Mouse (Mus musculus) hindbrain, postnatal 0 days (tissue): ENCODE measurements at regions not wholly inside any gene's neighbourhood (a gene's known extent, or its start where the extent isn't known, plus 50 kb on each side); places are given as distances from the start of the nearest gene placed in this dataset.
A peak's percentile ranks its signal among the peaks of the same experiment; 100 is the strongest.

Source experiments
- ATAC-seq: fragments of 200-750 bp; cut with Nextera tagmentation; 2 replicates; pipeline ENCODE4 v1.8.0; 2017; ENCODE audit warnings: mild to moderate bottlenecking, moderate TSS enrichment, moderate library complexity
- DNase-seq: peaks from one replicate; pipeline ENCODE4 v3.0.0-alpha.2; 2015; ENCODE audit warnings: low spot score
- H3K27ac ChIP-seq: fragments of 300-500 bp; sonication (generic); 2 replicates; pipeline ENCODE4 v1.5.1; 2014; ENCODE audit warnings: mild to moderate bottlenecking
- H3K27me3 ChIP-seq: fragments of 300-500 bp; sonication (generic); 2 replicates; pipeline ENCODE4 v1.6.1; 2014; ENCODE audit warnings: low read length, mixed read lengths; ENCODE audit not compliant: insufficient read depth
- H3K36me3 ChIP-seq: fragments of 300-500 bp; sonication (generic); 2 replicates; pipeline ENCODE4 v1.6.1; 2014; ENCODE audit warnings: low read length, mixed read lengths; ENCODE audit not compliant: insufficient read depth
- H3K4me1 ChIP-seq: fragments of 300-500 bp; sonication (generic); 2 replicates; pipeline ENCODE4 v1.6.1; 2014; ENCODE audit warnings: antibody characterized with exemption, low read length, mixed read lengths; ENCODE audit not compliant: insufficient read depth
- H3K4me2 ChIP-seq: fragments of 300-500 bp; sonication (generic); 2 replicates; pipeline ENCODE4 v1.6.1; 2014; ENCODE audit warnings: low read depth, mild to moderate bottlenecking, low read length, moderate library complexity, mixed read lengths
- H3K4me3 ChIP-seq: fragments of 300-500 bp; sonication (generic); 2 replicates; pipeline ENCODE4 v1.5.1; 2014; ENCODE audit warnings: low read length
- H3K9ac ChIP-seq: fragments of 300-500 bp; sonication (generic); replicated peaks from 2 replicates; pipeline ENCODE4 v1.6.1; 2014; ENCODE audit warnings: mild to moderate bottlenecking, low read length, moderate library complexity, mixed read lengths
- H3K9me3 ChIP-seq: fragments of 300-500 bp; sonication (generic); 2 replicates; pipeline ENCODE4 v1.6.1; 2016; ENCODE audit warnings: low read length, mixed read lengths
- CTCF ChIP-seq: IDR thresholded peaks from 2 replicates; pipeline ENCODE4 v1.5.1; 2016; ENCODE audit warnings: antibody characterized with exemption, control low read depth, low read depth
- WGBS: fragments of 180-500 bp; shearing (Covaris S2); extraction: QIAGEN DNeasy Blood & Tissue Kit; methylation state at CpG from one replicate; pipeline ENCODE4 v1.1.7; 2014; 5-methylcytosine and 5-hydroxymethylcytosine counted together

DNA sequence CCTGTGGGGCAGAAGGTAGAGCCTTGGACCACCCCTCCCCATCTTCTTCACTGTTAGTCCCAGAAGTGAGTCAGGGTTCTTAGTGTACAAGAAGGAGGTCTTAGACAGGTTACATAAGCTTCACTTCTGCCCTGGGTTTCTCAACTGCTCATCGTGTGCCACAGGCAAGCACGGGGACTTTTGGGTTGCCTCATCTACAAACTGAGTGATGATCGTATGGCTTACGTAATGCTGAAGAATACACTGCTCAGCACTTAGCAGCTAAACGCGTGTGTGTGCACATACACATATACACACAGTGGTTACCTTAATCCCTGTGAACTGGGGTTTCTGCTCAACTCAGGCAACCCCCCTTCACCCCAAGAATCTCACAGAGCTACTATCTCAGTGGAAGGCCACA lies 163.1 kb upstream of the Zc3h12a start:
- Histone ChIP-seq H3K27me3 (no peaks in the 10 kb centered on the region), H3K4me3 (no peak overlapping the region), H3K4me1 (0 out of 2 replicates have a peak, but pooled peaks cover 7% of the 10 kb centered on the region), H3K4me2 (no peak overlapping the region), H3K9me3 (no peaks in the 10 kb centered on the region), H3K27ac (no peak overlapping the region), H3K9ac (no peak overlapping the region), H3K36me3 (no peaks in the 10 kb centered on the region)
- WGBS, result 88% methylated on average over 6 of the region's 6 CpGs
- ATAC-seq (no peak), DNase-seq (no peak)
- no peak for TF ChIP-seq CTCF

DNA sequence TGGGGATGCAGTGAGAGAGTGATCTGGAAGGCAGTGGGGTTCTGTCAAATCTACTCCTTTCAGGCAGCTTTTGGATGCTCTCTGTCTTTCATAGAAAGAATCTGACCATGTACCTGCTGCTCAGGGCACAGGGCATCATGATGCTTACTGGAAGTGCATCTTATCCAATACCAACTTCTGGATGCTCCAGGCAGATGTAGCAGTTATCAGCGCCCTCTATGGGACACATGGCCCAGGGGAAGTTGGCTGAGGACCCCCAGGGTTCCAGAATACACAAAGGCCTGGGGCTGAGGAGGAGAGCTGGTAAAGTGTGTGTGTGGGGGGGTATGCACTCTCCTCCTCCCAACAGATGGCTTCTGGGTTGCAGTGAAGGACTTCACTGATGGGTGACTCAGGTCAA lies 162.1 kb upstream of the Zc3h12a start:
- Histone ChIP-seq H3K36me3 (no peaks in the 10 kb centered on the region), H3K4me2 (no peak overlapping the region), H3K27ac (no peak overlapping the region), H3K4me1 (0 out of 2 replicates have a peak, but pooled peaks cover 7% of the 10 kb centered on the region), H3K9ac (no peak overlapping the region), H3K27me3 (no peaks in the 10 kb centered on the region), H3K9me3 (no peaks in the 10 kb centered on the region), H3K4me3 (no peak overlapping the region)
- DNase-seq, result no peak
- peak; percentile 39 for TF ChIP-seq CTCF
- WGBS, result 13% methylated on average over 1 of the region's 1 CpGs
- ATAC-seq, result no peak

DNA sequence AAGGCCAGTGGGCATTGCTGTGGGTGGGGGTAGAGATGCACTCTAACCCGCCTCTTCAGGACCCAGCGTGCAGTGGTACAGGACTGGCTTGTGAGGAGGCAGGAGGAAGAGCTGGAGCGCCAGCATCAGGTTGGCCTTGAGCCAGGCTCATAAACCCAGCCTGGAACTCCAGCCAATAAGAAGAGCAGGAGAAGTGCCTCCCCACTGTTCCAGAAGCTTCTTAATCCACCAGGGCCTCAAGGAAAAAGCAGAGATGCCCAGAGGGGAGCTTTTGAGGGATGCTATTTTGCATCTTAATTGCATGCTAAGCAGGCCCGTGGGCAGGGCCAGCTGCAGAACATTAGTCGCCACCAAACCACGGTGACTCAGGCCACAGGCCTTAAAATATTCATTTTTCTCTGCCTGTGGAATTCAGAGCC lies 161.4 kb upstream of the Zc3h12a start:
- Histone ChIP-seq H3K27me3 (no peaks in the 10 kb centered on the region), H3K36me3 (no peaks in the 10 kb centered on the region), H3K27ac (no peak overlapping the region), H3K9ac (no peak overlapping the region), H3K9me3 (no peaks in the 10 kb centered on the region), H3K4me1 (0 out of 2 replicates have a peak, but pooled peaks cover 7% of the 10 kb centered on the region), H3K4me2 (no peak overlapping the region), H3K4me3 (no peak overlapping the region)
- ATAC-seq, result peak; percentile 45
- 12% methylated on average over 6 of the region's 6 CpGs for WGBS
- TF ChIP-seq CTCF, result no peak
- peak; percentile 77 for DNase-seq

DNA sequence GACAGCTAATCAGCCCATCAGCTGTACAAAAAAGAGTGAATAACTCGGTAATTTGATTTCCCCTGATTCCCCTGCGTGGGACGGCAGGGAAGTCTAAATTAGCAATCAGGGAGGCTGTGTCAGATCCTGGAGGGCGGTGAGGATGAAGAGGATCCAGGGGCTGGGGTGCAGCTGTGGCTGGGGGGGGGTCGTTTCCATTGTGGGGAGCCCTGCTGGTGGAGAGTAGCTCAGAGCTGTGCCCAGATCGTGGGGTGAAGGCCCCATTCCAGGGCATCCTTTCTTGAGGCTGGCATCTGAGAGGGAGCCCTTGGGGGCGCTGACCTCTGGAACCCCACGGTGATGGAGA lies 155.3 kb upstream of the Zc3h12a start:
- no peak for TF ChIP-seq CTCF
- no peaks in the 10 kb centered on the region for H3K27me3 ChIP-seq
- peaks cover 5% of the 10 kb centered on the region; the same call in 1 of the 2 replicates for H3K4me1 ChIP-seq
- peak overlapping the region; percentile 31 for H3K4me2 ChIP-seq
- H3K9ac ChIP-seq, result no peak overlapping the region
- WGBS, result 18% methylated on average over 8 of the region's 8 CpGs
- H3K9me3 ChIP-seq, result no peaks in the 10 kb centered on the region
- no peak overlapping the region for H3K4me3 ChIP-seq
- ATAC-seq, result no peak
- no peak for DNase-seq
- no peaks in the 10 kb centered on the region for H3K36me3 ChIP-seq
- no peak overlapping the region; the same call in 1 of the 2 replicates for H3K27ac ChIP-seq

DNA sequence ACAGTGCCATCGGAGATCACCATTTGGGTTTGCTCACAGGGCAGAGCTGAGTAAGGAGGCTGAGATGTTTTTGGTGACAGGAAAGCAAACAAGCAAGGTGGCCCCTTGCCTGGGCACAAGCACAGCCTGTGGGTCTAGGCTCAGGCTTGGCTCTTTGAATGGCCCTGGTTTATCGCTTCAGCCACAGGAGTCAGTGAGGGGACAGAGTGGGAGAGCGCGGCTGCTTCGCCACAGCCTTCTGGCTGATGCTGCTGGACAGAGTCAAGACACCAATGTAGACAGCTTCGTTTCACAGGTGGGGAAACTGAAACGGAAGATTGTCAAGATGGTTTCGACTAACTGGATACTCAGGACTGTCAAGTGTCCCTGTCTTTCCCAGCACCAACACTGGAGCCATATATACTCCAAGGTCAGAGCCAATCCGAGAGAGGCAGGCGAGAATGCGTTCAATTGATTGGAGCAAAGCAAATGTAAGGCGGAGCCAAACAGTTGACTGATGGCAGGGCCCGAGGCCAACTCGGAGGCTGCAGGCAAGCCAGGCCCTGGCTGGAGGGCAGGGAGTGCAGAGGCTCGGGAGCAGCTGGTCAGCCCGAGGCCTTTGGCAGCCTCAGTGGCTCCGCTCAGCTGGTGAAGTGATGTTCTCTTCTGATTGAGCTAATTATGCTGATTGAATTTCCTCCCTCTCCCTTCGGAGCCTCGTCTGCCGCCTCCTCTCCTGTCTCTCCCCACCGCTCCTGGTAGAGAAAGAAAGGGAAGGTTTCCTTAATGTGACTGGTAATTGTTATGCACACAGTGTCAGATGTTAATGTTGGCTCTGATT lies 154.7 kb upstream of the Zc3h12a start:
- H3K27me3 ChIP-seq, result no peaks in the 10 kb centered on the region
- no peaks in the 10 kb centered on the region for H3K9me3 ChIP-seq
- TF ChIP-seq CTCF, result no peak
- peak overlapping the region; percentile 31 for H3K4me2 ChIP-seq
- DNase-seq (peak; percentile 94), ATAC-seq (peak; percentile 95)
- 15% methylated on average over 21 of the region's 21 CpGs for WGBS
- H3K4me3 ChIP-seq, result no peak overlapping the region
- H3K9ac ChIP-seq, result no peak overlapping the region
- no peaks in the 10 kb centered on the region for H3K36me3 ChIP-seq
- H3K27ac ChIP-seq, result no peak overlapping the region; the same call in 1 of the 2 replicates
- H3K4me1 ChIP-seq, result peaks cover 5% of the 10 kb centered on the region; the same call in 1 of the 2 replicates

DNA sequence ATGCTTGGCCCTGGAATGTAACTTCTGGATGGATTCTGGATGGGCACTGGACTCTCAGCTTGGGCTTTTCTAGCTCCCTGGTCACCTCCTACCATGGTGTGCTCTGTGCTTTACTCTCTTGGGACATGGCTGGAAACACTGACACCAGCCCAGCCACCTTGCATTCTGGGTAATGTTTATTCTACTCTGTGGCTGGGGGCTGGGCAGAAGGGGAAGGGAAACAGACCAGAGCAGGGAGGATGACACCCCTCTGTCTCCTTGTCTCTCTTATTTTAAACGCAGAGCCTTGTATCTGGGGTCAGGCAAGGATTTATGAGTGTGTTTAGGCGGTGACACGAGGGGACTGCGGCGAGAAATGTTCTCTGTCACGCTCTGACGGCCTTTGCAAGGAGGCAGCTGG lies 151.5 kb upstream of the Zc3h12a start:
- TF ChIP-seq CTCF, result no peak
- no peak overlapping the region for H3K4me2 ChIP-seq
- 43% methylated on average over 7 of the region's 7 CpGs for WGBS
- H3K4me1 ChIP-seq, result peaks cover 10% of the 10 kb centered on the region
- no peaks in the 10 kb centered on the region for H3K9me3 ChIP-seq
- H3K4me3 ChIP-seq, result no peak overlapping the region
- DNase-seq (no peak), ATAC-seq (no peak)
- no peak overlapping the region for H3K9ac ChIP-seq
- no peaks in the 10 kb centered on the region for H3K36me3 ChIP-seq
- H3K27me3 ChIP-seq, result peaks cover 5% of the 10 kb centered on the region; the same call in 1 of the 2 replicates
- no peak overlapping the region for H3K27ac ChIP-seq

DNA sequence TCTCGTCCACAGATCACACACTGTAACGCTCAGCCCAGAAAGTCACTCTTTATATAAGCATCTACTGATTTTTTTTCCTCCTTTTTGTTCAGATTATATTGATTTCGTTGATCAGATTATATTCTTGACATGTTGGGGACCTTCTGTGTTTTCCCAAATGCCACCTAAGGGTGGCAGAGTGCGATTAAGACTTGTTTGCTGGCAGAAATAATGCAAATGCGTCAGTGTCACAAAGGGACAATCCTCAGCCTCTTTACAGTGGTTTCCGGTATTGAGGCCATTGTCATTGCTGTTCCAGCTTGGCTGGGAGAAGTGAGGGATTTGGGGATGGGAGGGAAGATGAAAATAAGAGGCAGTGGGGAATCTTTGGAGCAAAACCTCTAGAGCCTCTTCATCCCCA lies 149.2 kb upstream of the Zc3h12a start:
- no peak for ATAC-seq

More for the DNA sequence above, 149.2 kb upstream of the Zc3h12a start:
- Histone ChIP-seq H3K4me2 (no peak overlapping the region), H3K9me3 (no peaks in the 10 kb centered on the region), H3K4me1 (peaks cover 4% of the 10 kb centered on the region), H3K27ac (no peak overlapping the region), H3K36me3 (no peaks in the 10 kb centered on the region), H3K27me3 (peaks cover 5% of the 10 kb centered on the region; the same call in 1 of the 2 replicates), H3K9ac (no peak overlapping the region), H3K4me3 (no peak overlapping the region)
- DNase-seq, result no peak
- 54% methylated on average over 6 of the region's 6 CpGs for WGBS
- TF ChIP-seq CTCF, result peak; percentile 19; the same call in 1 of the 2 replicates
